Mouse (Mus musculus) right cerebral cortex, postnatal 25 days (tissue): Measurements from ENCODE around the gene Dohh.

ENCODE experiments used
- DNase-seq: peaks from one replicate; pipeline ENCODE4 v3.0.0; 2022

The Dohh gene

GRCm38 (mm10) chr10:81358209-81358608, 26.0 kb upstream of the Dohh start:
- no peak for DNase-seq

DNA sequence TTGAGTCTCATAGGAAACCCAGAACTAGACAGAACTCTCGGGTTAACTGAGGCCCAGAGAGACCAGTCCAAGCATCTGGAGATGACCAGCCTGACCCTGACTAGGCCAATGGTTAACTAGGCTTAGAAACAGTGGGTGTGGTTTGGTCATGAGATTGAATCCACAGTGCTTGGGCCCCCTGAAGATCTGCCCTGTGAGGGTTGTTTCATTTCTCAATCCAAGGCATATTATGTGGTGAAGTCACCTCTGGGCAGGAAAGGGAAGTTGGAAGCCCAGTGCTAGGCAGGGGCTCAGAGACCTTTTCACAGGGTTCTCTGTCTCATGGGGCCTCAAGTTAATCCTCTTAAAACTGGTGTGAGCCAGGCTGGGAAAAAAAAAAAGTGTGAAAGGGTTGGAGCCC, 25.4 kb upstream of the Dohh start:
- no peak for DNase-seq

DNA sequence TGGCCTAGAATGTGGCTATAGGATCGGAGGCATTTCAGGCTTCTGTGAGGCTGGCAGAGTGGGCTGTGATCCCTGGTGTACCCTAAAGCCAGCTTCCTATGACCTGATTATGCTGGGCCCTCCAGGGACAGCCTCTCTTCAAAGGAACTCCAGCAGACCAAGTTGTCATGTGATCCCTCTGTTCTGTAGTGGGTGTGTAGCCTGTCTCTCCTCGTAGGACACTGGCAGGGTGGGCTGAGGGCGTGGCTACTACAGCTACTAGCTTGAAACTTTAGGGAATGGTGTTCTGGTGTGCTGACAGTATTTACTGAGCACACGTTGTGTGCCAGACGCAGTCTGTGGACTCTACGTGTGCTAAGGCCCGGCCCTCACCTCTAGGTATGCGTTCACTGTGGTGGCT, 23.5 kb upstream of the Dohh start:
- DNase-seq: no peak

- DNase-seq: no peak
These were observed 21.8 kb upstream of the Dohh start for GRCm38 (mm10) chr10:81362336-81362949.

DNA sequence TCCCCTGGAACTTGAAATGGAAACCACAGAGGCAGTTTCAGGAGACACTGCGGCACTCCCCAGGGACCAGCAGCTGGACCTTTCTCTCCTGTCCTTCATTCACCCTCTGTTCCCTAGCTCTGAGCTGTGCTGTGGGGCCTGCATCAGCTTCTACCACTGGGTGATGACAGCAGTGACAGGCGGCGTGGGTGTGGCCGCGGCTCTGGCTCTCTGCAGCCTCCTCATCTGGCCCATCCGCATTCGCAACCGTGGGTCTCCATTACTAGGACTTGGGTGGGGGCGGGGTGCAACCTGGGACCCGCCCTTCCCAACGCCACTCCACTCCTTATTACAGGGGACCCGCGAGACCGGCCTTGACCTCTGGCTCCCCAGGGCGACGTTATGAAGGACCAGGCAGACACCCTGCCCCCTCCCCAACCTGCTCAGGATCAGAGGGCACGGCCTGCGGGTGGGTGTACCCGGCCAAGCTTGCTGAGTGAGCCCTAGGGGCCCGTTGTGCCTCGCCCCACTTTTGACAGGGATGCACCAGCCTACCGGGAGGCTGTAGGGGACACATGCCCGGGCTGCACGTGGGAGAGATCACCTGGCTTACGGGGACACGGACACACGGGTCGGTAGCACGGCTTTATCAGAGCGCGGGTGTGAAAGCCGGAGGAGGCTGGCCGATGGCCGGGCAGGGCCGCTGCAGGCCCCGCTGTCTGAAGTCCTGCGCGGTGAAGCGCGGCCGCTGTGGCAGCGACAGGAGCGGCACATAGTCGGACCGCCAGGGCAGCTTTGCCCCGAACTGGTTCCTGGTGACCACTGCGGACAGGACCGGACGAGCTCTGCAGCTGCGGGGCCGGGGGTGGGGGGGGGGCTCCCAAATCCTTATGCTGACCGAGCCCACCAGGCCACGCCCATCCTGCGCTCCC, 20.5 kb upstream of the Dohh start:
- no peak for DNase-seq

DNA sequence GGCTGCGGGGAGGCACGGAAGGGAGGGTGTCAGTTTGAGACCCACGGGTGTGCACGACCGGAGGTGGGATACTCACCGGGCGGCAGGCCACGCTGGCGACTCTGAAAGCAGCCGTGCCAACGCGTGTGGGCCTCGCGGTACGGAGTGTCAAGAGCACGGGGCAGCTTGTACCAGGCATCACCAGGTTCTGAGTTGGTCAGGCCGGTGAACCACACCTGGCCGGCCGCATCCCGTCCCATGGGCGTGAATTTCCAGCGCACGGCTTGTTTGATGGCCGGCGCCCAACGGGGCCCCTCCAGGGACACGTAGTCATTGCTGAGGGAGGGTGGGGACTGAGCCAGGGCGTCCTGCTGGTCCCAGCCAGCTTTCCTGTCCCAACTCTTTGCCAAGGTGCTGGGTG, 19.6 kb upstream of the Dohh start:
- DNase-seq: no peak

- peak; percentile 54 for DNase-seq
These were observed 19.2 kb upstream of the Dohh start for GRCm38 (mm10) chr10:81365073-81365472.

- no peak for DNase-seq
These were observed 18.4 kb upstream of the Dohh start, which contains the start of gene 4930404N11Rik for GRCm38 (mm10) chr10:81365672-81366476. Gene 4930404N11Rik (minus strand): TSS chr10:81365816.

GRCm38 (mm10) chr10:81366477-81367206, 17.6 kb upstream of the Dohh start:
- no peak for DNase-seq

DNA sequence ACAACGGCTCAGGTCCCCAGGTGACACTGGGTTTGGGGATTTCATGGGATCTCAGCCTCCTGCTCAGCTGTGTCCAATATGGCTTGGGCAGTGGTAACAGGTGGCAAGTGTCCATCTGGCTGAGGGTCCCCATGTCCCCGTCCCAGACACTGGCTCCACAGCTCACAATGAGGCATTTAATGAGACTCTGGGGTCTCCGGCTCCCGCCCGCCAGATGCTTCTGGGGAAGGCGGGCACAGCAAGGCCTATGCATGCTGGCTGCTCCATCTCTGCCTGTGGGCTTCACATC, 17.1 kb upstream of the Dohh start:
- no peak for DNase-seq

- DNase-seq: no peak
These were observed 8.9 kb upstream of the Dohh start for GRCm38 (mm10) chr10:81375322-81375721.

GRCm38 (mm10) chr10:81376561-81377361, 7.5 kb upstream of the Dohh start:
- DNase-seq: no peak

- no peak for DNase-seq
These were observed 6.9 kb upstream of the Dohh start for GRCm38 (mm10) chr10:81377362-81377664.

DNA sequence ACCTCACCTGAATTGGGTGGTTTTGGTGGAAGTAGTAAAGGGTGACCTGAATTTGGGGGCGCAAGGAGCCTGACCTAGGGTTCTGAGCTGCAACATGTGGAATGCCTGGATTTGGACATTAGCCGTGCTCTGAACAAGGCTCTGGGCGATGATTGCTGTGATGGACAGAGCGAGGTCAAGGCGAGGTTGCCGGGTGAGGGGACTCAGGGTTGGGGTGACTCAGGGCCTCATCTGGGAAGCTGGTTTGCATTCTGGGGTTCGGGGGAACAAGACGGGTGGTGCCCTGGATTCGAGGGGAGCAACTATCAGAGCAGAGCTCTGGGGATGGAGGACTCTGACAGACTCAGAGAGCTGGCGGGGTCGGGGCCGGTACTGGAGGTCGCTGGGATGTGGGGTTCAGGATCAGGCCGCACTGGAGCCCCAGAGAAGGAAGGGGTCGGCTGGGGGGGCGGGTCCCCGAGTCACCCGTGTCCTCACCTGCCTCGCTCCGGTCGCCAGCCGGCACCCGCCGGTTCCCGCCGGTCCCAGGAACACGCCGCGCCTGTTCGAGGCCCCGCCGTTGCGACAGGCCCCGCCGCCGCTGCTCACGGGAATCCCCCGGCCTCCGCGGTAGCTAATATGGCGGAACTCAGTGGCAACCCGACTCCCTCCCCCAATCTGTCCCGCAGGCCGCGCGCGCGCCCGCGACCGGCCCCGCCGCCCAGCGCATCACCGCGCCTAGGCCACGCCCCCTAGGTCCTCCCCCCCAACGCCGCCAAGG, 6.3 kb upstream of the Dohh start, which contains the start of gene Fzr1:
TSS of gene Fzr1 (minus strand) at position 724 of the 760 bp plus-strand sequence.
- no peak for DNase-seq

DNA sequence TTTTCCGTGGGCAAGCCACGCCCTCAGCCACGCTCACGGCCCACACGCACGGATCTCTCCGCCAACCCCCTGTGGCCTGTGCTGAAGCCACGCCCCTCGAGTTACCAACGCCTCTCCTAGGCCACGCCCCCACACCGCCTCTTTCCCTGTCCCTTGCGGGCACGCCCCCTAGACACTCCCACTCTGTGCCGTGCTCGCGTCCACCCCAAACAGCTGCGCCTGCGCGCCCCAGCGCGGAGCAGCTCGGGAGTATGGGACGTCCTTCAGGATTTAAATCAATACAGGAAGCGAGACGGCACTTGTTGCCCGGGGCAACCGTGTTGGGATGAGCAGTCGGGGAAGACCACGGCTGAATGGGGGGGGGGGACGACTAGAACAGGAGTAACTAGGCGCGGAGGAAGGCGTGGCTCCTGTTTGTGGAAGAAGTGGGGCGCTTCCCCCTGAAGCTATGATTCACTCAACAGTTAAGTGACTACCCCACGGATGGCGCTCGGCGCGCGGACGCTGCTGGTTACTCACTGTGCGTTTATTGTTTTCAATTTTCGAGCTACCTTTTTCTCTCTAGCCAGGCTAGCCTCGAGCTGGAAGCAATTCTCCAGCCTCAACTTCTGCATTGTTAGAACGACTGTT, 5.6 kb upstream of the Dohh start:
- DNase-seq: peak; percentile 100

DNA sequence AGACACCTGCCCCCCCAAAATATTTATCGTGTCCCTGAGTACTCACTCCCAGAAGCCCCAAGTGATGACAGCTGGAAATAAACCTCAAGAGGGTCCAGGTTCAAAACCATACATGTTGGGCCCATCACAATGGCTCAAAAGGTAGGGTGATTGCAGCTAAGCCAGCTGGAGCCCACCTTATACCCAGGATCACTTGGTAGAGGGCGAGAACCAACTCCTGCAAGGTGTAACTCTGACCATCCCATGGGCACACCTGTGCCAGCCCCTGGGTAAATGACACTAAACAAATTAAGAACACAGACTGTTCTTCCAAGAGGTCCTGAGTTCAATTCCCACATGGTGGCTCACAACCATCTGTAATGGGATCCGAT, 5.1 kb upstream of the Dohh start:
- DNase-seq: no peak

- DNase-seq: no peak
These were observed 4.3 kb upstream of the Dohh start for GRCm38 (mm10) chr10:81379809-81380378.

- no peak for DNase-seq
These were observed 2.2 kb upstream of the Dohh start for GRCm38 (mm10) chr10:81382039-81382438.

DNA sequence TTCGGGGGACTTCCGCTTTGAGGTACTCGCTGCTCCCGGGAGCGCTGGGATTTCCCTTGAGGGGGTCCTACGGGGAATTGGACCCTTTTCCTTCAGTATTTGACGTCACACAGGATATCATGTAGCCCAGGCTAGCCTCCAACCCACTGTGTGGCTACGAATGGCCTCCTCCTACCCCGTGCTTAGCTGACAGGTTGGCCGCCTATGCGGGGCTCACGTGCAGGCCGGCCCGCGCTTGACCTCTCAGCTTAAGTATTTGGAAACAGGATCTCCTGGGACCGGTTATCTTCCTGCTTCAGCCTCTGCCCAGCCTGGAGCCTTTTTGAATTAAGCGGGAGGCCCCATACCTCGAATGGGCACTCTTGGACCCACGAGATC, 366 bp downstream of the Dohh start:
- DNase-seq: no peak

- no peak for DNase-seq
These were observed 1.5 kb downstream of the Dohh start for GRCm38 (mm10) chr10:81385603-81386306.
